Mouse (Mus musculus) megakaryocyte-erythroid progenitor cell, adult 5-6 weeks (primary cell): ENCODE measurements around the gene Dlg4. TPM values are rescaled to one million over a fixed set of nuclear protein-coding genes. Genes with fewer than 3 reads are reported as not detected.

Experiments
- ATAC-seq: replicated peaks from 2 replicates; pipeline ENCODE4 v1.8.0; 2016; ENCODE audit warnings: mild to moderate bottlenecking, inconsistent platforms; ENCODE audit not compliant: severe bottlenecking, poor library complexity, low FRiP score, low TSS enrichment
- total RNA-seq, 2 experiments: library from RNA; stranded (forward) in 1 of 2; stranded (reverse) in 1 of 2; fragments of 200-1000, 215-1000 nt in 1 of 2; fragments of >200 nt in 1 of 2; fragmentation: Nextera tagmentation in 1 of 2; gene quantifications; 2 replicates each; pipeline ENCODE4 v1.2.3; 2014 to 2017

The Dlg4 gene
- total RNA-seq, 2 experiments from 2014 or later, result 0.23 to 3.0 TPM

DNA sequence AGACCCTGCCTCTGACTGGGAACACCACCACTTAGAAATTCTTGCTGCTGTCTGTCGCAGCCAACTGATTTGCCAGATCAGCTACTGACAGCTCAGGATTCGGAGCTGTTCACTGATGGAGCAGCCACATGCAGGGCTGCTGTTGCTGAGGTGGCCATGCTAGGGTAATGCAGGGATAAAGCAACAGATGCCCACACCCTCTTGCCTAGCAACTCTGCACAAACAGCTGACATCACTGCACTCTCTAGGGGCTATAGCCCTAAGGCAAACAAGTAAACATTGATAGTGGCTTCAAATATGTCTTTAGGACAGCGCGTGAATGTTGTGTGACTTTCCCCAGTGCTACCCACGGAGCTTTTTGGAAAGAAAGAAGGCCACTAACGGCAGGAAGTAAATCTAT lies 62.4 kb downstream of the Dlg4 start:
- no peak for ATAC-seq

DNA sequence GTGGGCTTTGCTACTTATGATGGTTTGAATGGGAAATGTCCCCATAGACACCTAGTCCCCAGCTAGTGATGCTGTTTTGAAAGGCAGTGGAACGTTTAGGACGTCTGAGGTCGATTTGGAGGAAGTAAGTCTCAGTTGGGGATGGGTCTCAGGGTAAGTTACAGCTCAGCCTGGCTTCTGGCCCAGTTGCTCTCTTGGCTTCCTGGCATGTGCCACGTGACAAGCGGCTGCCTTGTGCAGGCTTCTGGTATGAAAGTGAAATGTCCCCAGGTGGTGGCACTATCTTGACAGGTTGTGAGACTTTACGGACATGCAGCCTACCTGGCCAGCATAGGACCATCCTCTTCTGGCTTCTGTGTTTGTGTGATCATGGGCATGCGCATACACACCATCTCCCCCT lies 63.2 kb downstream of the Dlg4 start:
- ATAC-seq, result no peak

DNA sequence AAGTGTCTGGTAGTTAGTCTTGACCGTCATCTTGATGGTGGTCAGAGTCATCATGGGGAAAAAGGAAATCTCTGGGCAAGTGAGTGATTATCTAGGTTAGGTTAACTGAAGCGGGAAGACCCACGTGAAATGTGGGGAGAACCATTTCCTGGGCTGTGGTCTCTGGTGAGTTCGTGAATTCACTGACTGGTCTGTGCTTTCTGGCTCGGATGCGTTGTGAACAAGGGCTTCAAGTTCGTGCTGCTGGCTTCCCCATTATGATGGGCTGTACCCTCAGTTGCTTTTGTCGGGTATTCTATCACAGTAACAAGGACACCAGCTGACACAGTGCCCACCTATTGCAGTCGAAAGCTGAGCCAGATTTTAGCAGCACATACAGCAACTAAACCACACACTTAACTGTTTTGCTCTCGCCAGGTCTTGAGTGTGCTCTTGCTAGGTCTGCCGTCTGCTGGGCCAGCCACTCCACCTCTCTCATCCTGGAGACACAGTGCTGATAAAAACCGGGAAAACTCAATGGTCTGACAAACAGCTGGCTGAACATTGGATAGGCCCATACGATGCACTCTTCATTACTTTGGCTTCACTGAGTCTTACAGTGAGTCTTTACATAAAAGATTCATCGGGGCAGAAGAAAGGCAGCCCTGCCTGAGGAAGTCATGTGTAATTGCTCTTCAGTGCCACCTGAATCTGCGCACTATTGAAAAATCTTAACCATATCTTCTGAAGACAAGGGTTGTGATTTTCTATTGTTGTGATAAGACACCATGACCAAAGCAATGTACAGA lies 64.3 kb downstream of the Dlg4 start:
- no peak for ATAC-seq

DNA sequence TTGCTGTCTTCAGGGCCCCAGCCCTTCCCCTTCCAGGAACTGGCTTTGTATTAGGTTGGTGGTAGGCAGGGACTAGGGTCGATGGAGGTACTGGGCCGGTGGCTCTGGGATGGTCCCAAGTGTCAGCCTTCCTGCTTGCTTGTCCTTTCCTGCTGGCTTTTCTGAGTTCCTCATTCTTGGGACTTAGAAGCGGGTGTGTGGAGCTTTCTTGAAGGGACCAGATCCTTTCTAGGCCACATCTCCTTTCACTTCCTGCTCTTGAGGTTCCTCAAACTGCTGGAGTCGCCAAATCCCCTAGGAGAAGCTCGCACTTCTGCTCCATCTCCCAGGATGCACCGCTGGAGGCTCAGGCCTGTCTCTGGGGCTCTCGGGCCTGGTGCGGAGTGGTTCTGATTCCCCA lies 67.8 kb downstream of the Dlg4 start:
- ATAC-seq, result no peak

DNA sequence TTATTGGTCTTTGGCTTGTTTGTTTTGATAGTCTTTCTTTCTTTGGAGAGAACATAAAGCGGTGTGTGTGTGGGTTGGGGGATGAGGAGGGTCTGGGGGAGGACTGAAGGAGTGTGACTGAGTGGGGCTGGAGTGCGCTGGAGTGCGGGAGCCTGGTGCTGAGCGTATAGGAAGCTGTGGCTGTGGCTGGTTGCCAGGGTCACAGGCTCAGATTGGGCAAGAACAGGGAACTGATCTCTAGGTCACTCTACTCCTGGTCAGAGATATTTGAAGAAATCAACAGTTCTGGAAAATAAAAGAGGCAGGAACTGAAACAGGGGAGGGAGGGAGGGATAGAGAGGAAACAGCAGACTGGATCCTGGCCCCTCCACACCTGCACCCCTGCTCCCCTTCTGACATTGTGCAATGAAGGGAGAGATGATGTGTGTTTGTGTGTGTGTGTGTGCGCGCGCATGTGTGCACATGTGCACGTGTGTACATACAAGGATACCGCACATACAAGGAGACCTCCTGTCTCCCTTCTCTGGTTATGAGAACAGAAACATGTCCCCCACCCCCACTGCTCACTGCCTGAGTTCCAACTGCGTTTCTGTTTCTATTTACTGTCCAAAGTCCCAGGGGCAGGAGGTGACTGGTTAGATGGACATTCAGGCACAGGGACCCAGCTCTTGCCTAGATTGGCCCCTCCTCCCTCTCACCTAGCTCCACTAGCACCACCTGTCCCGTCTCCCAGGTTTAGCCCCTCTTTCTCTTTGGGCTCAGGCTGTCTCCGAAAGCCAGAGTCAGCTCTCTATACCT lies 75.4 kb downstream of the Dlg4 start, which contains the start of gene Asgr2:
Gene Asgr2 (plus strand): TSS at position 659 of the 798 bp plus-strand sequence.
- no peak for ATAC-seq

Other genes with a start within 250 kb of the Dlg4 start
Only the 30 nearest of the 37 such genes appear.
- not detected in 2 replicates for gene Tmem102, start 211.3 kb upstream of the Dlg4 start, total RNA-seq (2014; fragmentation: Nextera tagmentation)
- not detected in 2 replicates for gene Tmem102, start 211.3 kb upstream of the Dlg4 start, total RNA-seq (2017)
- not detected in 2 replicates for gene Gm39566, start 201.6 kb upstream of the Dlg4 start, total RNA-seq (2014; fragmentation: Nextera tagmentation)
- not detected in 2 replicates for gene Gm39566, start 201.6 kb upstream of the Dlg4 start, total RNA-seq (2017)
- not detected in 2 replicates for gene Spem2, start 198.5 kb upstream of the Dlg4 start, total RNA-seq (2014; fragmentation: Nextera tagmentation)
- gene Spem2, start 198.5 kb upstream of the Dlg4 start, total RNA-seq (2017), result not detected in 2 replicates
- gene Spem1, start 194.8 kb upstream of the Dlg4 start, total RNA-seq (2014; fragmentation: Nextera tagmentation), result not detected in 2 replicates
- gene Spem1, start 194.8 kb upstream of the Dlg4 start, total RNA-seq (2017), result not detected in 2 replicates
- 7.9 and 8.3 TPM in 2 replicates for gene Nlgn2, start 179.2 kb upstream of the Dlg4 start, total RNA-seq (2014; fragmentation: Nextera tagmentation)
- 2.9 and 3.8 TPM in 2 replicates for gene Nlgn2, start 179.2 kb upstream of the Dlg4 start, total RNA-seq (2017)
- gene Tmem256, start 178.4 kb upstream of the Dlg4 start, total RNA-seq (2014; fragmentation: Nextera tagmentation), result 166 and 210 TPM in 2 replicates
- gene Tmem256, start 178.4 kb upstream of the Dlg4 start, total RNA-seq (2017), result 64.8 and 66.7 TPM in 2 replicates
- gene Plscr3, start 170.6 kb upstream of the Dlg4 start, total RNA-seq (2014; fragmentation: Nextera tagmentation), result 54.7 and 61.3 TPM in 2 replicates
- 14.5 and 14.8 TPM in 2 replicates for gene Plscr3, start 170.6 kb upstream of the Dlg4 start, total RNA-seq (2017)
- gene Tnk1, start 158.2 kb upstream of the Dlg4 start, total RNA-seq (2014; fragmentation: Nextera tagmentation), result 0.48 TPM in 1 of 2 replicates, not detected in the other
- 0.34 TPM in 1 of 2 replicates, not detected in the other for gene Tnk1, start 158.2 kb upstream of the Dlg4 start, total RNA-seq (2017)
- not detected in 2 replicates for gene Tmem95, start 138.9 kb upstream of the Dlg4 start, total RNA-seq (2014; fragmentation: Nextera tagmentation)
- not detected in 2 replicates for gene Tmem95, start 138.9 kb upstream of the Dlg4 start, total RNA-seq (2017)
- gene Kctd11, start 135.5 kb upstream of the Dlg4 start, total RNA-seq (2014; fragmentation: Nextera tagmentation), result 0.54 and 0.79 TPM in 2 replicates
- 1.3 TPM in 1 of 2 replicates, not detected in the other for gene Kctd11, start 135.5 kb upstream of the Dlg4 start, total RNA-seq (2017)
- 52.7 and 59.4 TPM in 2 replicates for gene Acap1, start 121.4 kb upstream of the Dlg4 start, total RNA-seq (2014; fragmentation: Nextera tagmentation)
- gene Acap1, start 121.4 kb upstream of the Dlg4 start, total RNA-seq (2017), result 40.3 and 55.2 TPM in 2 replicates
- 2.4 and 4.0 TPM in 2 replicates for gene 2810408A11Rik, start 116.0 kb upstream of the Dlg4 start, total RNA-seq (2014; fragmentation: Nextera tagmentation)
- 3.4 and 4.1 TPM in 2 replicates for gene 2810408A11Rik, start 116.0 kb upstream of the Dlg4 start, total RNA-seq (2017)
- gene Neurl4, start 115.9 kb upstream of the Dlg4 start, total RNA-seq (2014; fragmentation: Nextera tagmentation), result 31.7 and 51.2 TPM in 2 replicates
- 27.9 and 64.3 TPM in 2 replicates for gene Neurl4, start 115.9 kb upstream of the Dlg4 start, total RNA-seq (2017)
- gene Gps2, start 103.1 kb upstream of the Dlg4 start, total RNA-seq (2014; fragmentation: Nextera tagmentation), result 155 and 190 TPM in 2 replicates
- 53.7 and 106 TPM in 2 replicates for gene Gps2, start 103.1 kb upstream of the Dlg4 start, total RNA-seq (2017)
- gene Eif5a, start 95.0 kb upstream of the Dlg4 start, total RNA-seq (2014; fragmentation: Nextera tagmentation), result 1,285 and 1,514 TPM in 2 replicates
- gene Eif5a, start 95.0 kb upstream of the Dlg4 start, total RNA-seq (2017), result 1,032 and 1,474 TPM in 2 replicates
- 2.2 TPM in 1 of 2 replicates, not detected in the other for gene Ybx2, start 81.1 kb upstream of the Dlg4 start, total RNA-seq (2014; fragmentation: Nextera tagmentation)
- gene Ybx2, start 81.1 kb upstream of the Dlg4 start, total RNA-seq (2017), result not detected in 2 replicates
- gene Slc2a4, start 68.8 kb upstream of the Dlg4 start, total RNA-seq (2014; fragmentation: Nextera tagmentation), result 0.15 and 5.2 TPM in 2 replicates
- gene Slc2a4, start 68.8 kb upstream of the Dlg4 start, total RNA-seq (2017), result 0.19 and 0.88 TPM in 2 replicates
- not detected in 2 replicates for gene Cldn7, start 52.2 kb upstream of the Dlg4 start, total RNA-seq (2014; fragmentation: Nextera tagmentation)
- gene Cldn7, start 52.2 kb upstream of the Dlg4 start, total RNA-seq (2017), result not detected in 2 replicates
- 181 and 216 TPM in 2 replicates for gene Ctdnep1, start 35.8 kb upstream of the Dlg4 start, total RNA-seq (2014; fragmentation: Nextera tagmentation)
- gene Ctdnep1, start 35.8 kb upstream of the Dlg4 start, total RNA-seq (2017), result 9.8 and 38.6 TPM in 2 replicates
- 81.7 and 104 TPM in 2 replicates for gene Elp5, start 34.4 kb upstream of the Dlg4 start, total RNA-seq (2014; fragmentation: Nextera tagmentation)
- 66.4 and 82.7 TPM in 2 replicates for gene Elp5, start 34.4 kb upstream of the Dlg4 start, total RNA-seq (2017)
- 267 and 278 TPM in 2 replicates for gene Gabarap, start 25.8 kb upstream of the Dlg4 start, total RNA-seq (2014; fragmentation: Nextera tagmentation)
- 222 and 223 TPM in 2 replicates for gene Gabarap, start 25.8 kb upstream of the Dlg4 start, total RNA-seq (2017)
- gene Phf23, start 21.2 kb upstream of the Dlg4 start, total RNA-seq (2014; fragmentation: Nextera tagmentation), result 49.1 and 53.9 TPM in 2 replicates
- gene Phf23, start 21.2 kb upstream of the Dlg4 start, total RNA-seq (2017), result 46.2 and 53.7 TPM in 2 replicates
- 20.3 and 30.0 TPM in 2 replicates for gene Dvl2, start 16.3 kb upstream of the Dlg4 start, total RNA-seq (2014; fragmentation: Nextera tagmentation)
- gene Dvl2, start 16.3 kb upstream of the Dlg4 start, total RNA-seq (2017), result 15.8 and 20.8 TPM in 2 replicates
- 50.8 and 85.0 TPM in 2 replicates for gene Acadvl, start 1.5 kb upstream of the Dlg4 start, total RNA-seq (2014; fragmentation: Nextera tagmentation)
- gene Acadvl, start 1.5 kb upstream of the Dlg4 start, total RNA-seq (2017), result 58.1 and 70.7 TPM in 2 replicates
- not detected in 2 replicates for gene Asgr1, start 37.1 kb downstream of the Dlg4 start, total RNA-seq (2014; fragmentation: Nextera tagmentation)
- gene Asgr1, start 37.1 kb downstream of the Dlg4 start, total RNA-seq (2017), result not detected in 2 replicates
- not detected in 2 replicates for gene Asgr2, start 75.7 kb downstream of the Dlg4 start, total RNA-seq (2014; fragmentation: Nextera tagmentation)
- gene Asgr2, start 75.7 kb downstream of the Dlg4 start, total RNA-seq (2017), result not detected in 2 replicates
- not detected in 2 replicates for gene Mgl2, start 113.4 kb downstream of the Dlg4 start, total RNA-seq (2014; fragmentation: Nextera tagmentation)
- not detected in 2 replicates for gene Mgl2, start 113.4 kb downstream of the Dlg4 start, total RNA-seq (2017)
- gene Clec10a, start 139.3 kb downstream of the Dlg4 start, total RNA-seq (2014; fragmentation: Nextera tagmentation), result not detected in 2 replicates
- 0.75 TPM in 1 of 2 replicates, not detected in the other for gene Clec10a, start 139.3 kb downstream of the Dlg4 start, total RNA-seq (2017)
- gene Slc16a11, start 195.8 kb downstream of the Dlg4 start, total RNA-seq (2014; fragmentation: Nextera tagmentation), result not detected in 2 replicates
- gene Slc16a11, start 195.8 kb downstream of the Dlg4 start, total RNA-seq (2017), result not detected in 2 replicates
- gene Slc16a13, start 204.1 kb downstream of the Dlg4 start, total RNA-seq (2014; fragmentation: Nextera tagmentation), result 2.4 and 3.1 TPM in 2 replicates
- 0.19 and 4.7 TPM in 2 replicates for gene Slc16a13, start 204.1 kb downstream of the Dlg4 start, total RNA-seq (2017)